31 mouse cellular contexts compared by ENCODE assay signal in genomic region chr12:76297830-76298229, GRCm38 (mm10). TPM values are rescaled to one million over a fixed set of nuclear protein-coding genes. Genes with fewer than 3 reads are reported as not detected.
DNase-seq lines count a peak whose midpoint lies in the region; ATAC-seq and TF ChIP-seq lines count a peak whose summit lies in the region.
"Had no signal": no experiment of that assay in that cellular context is flagged by ENCODE, and none has a peak within 500 bp of the region (broad histone marks: within the 10 kb centered on the region; RNA-seq: fewer than 3 reads in every experiment).

No protein-coding gene starts in this region.

- intact Hi-C loops in heart, adult 2 months (cut with DNase I): no loop called here

- TF ChIP-seq POLR2A in heart, adult 2 months (IDR thresholded peaks at IDR 0.05; ENCODE audit: insufficient read depth, low read depth, low read length): no peak

- DNase-seq in forebrain, embryonic 14.5 days (ENCODE audit: low spot score): peak; percentile 62
- DNase-seq in forebrain, postnatal 0 days: no peak
- no peak for DNase-seq in layer of hippocampus, adult 2 months (ENCODE audit: low spot score in 2 of 2)
- DNase-seq in layer of hippocampus, postnatal 10 days (ENCODE audit: low spot score in 2 of 2): no peak
- DNase-seq in lung, postnatal 0 days (ENCODE audit: low spot score): no peak
- no peak for DNase-seq in lung, postnatal 14 days
- DNase-seq in heart, adult 2 months: no peak
- DNase-seq: adrenal gland, postnatal 10 days; adrenal gland, postnatal 36 days; B cell, adult 2 months; cerebellum, adult 11-12 months; cerebellum, adult 8-10 months; cerebellum, postnatal 10 days; gastrocnemius, postnatal 25 days; heart, adult 18-20 months; heart, postnatal 14 days; heart, postnatal 4 days had no signal

- no peaks in the 10 kb centered on the region for H3K79me2 ChIP-seq in heart, adult 2 months (replicated peaks; ENCODE audit: control insufficient read depth, insufficient read depth, low read length)

- H3K36me3 ChIP-seq in forebrain, embryonic 14.5 days (ENCODE audit: control insufficient read depth, insufficient read depth, low read length): peaks cover 43% of the 10 kb centered on the region
- H3K36me3 ChIP-seq in forebrain, postnatal 0 days (ENCODE audit: insufficient read depth): peaks cover 37% of the 10 kb centered on the region
- peaks cover 4% of the 10 kb centered on the region; the same call in 1 of the 2 replicates for H3K36me3 ChIP-seq in lung, postnatal 0 days (ENCODE audit: insufficient read depth, low read length)
- peaks cover 7% of the 10 kb centered on the region; the same call in 1 of the 2 replicates for H3K36me3 ChIP-seq in heart, adult 2 months (ENCODE audit: control insufficient read depth, insufficient read depth, low read length)

- no peak overlapping the region for H3K27ac ChIP-seq in forebrain, embryonic 14.5 days (ENCODE audit: low read depth, low read length)
- H3K27ac ChIP-seq in forebrain, postnatal 0 days (ENCODE audit: low read depth, low read length): no peak overlapping the region
- peak overlapping the region; percentile 51; the same call in 1 of the 2 replicates for H3K27ac ChIP-seq in layer of hippocampus, adult 2 months
- H3K27ac ChIP-seq in lung, postnatal 0 days (ENCODE audit: low read length): peak overlapping the region; percentile 68; the same call in 1 of the 2 replicates
- no peak overlapping the region; the same call in 1 of the 2 replicates for H3K27ac ChIP-seq in heart, adult 2 months
- H3K27ac ChIP-seq: heart, embryonic 10.5 days; heart, embryonic 13.5 days; hindbrain, embryonic 14.5 days; hindbrain, postnatal 0 days had no signal

- no peak overlapping the region for H3K4me3 ChIP-seq in forebrain, embryonic 14.5 days (ENCODE audit: low read depth, low read length)
- H3K4me3 ChIP-seq in forebrain, postnatal 0 days (ENCODE audit: low read depth, low read length): no peak overlapping the region
- H3K4me3 ChIP-seq in layer of hippocampus, adult 2 months: no peak overlapping the region
- H3K4me3 ChIP-seq in lung, postnatal 0 days (ENCODE audit: low read depth, low read length): no peak overlapping the region
- H3K4me3 ChIP-seq in heart, adult 2 months: no peak overlapping the region
- H3K4me3 ChIP-seq: heart, embryonic 10.5 days; heart, embryonic 13.5 days had no signal

- H3K4me1 ChIP-seq in forebrain, embryonic 14.5 days (ENCODE audit: control insufficient read depth, insufficient read depth, low read length): no peaks in the 10 kb centered on the region
- no peaks in the 10 kb centered on the region for H3K4me1 ChIP-seq in forebrain, postnatal 0 days (ENCODE audit: insufficient read depth)
- H3K4me1 ChIP-seq in lung, postnatal 0 days (ENCODE audit: insufficient read depth, low read depth, low read length): peaks cover 8% of the 10 kb centered on the region
- peaks cover 2% of the 10 kb centered on the region; the same call in 1 of the 2 replicates for H3K4me1 ChIP-seq in heart, adult 2 months (ENCODE audit: control insufficient read depth, insufficient read depth, low read length)

- 62% methylated on average over 5 of the region's 5 CpGs for WGBS in forebrain, embryonic 14.5 days
- 43% methylated on average over 5 of the region's 5 CpGs for WGBS in forebrain, postnatal 0 days
- 87% methylated on average over 5 of the region's 5 CpGs for WGBS in lung, postnatal 0 days
- 82% methylated on average over 5 of the region's 5 CpGs for WGBS in heart, adult 2 months

- no peak for TF ChIP-seq EP300 in lung, postnatal 0 days (IDR thresholded peaks at IDR 0.05)
- TF ChIP-seq EP300 in heart, adult 2 months (IDR thresholded peaks at IDR 0.05; ENCODE audit: insufficient read depth, low read depth, low read length): no peak

- ATAC-seq in forebrain, embryonic 14.5 days: peak; percentile 62
- no peak for ATAC-seq in forebrain, postnatal 0 days
- ATAC-seq in lung, postnatal 0 days: no peak
- ATAC-seq: hindbrain, postnatal 0 days; inflammation-experienced regulatory T-cells, adult 6 months; intestine, embryonic 16.5 days; Patski had no signal

- H3K4me2 ChIP-seq in forebrain, embryonic 14.5 days (ENCODE audit: low read length): no peak overlapping the region
- no peak overlapping the region for H3K4me2 ChIP-seq in forebrain, postnatal 0 days (ENCODE audit: low read depth)
- H3K4me2 ChIP-seq in lung, postnatal 0 days (replicated peaks; ENCODE audit: low read depth, low read length): no peak overlapping the region
- H3K4me2 ChIP-seq: heart, embryonic 13.5 days; hindbrain, embryonic 14.5 days had no signal

- TF ChIP-seq CTCF in forebrain, postnatal 0 days (IDR thresholded peaks at IDR 0.05; ENCODE audit: low read depth): no peak
- TF ChIP-seq CTCF in layer of hippocampus, adult 2 months (conservative IDR thresholded peaks at IDR 0.05): no peak
- TF ChIP-seq CTCF in lung, postnatal 0 days (IDR thresholded peaks at IDR 0.05): no peak
- no peak for TF ChIP-seq CTCF in heart, adult 2 months (IDR thresholded peaks at IDR 0.05)

- H3K27me3 ChIP-seq in forebrain, embryonic 14.5 days (replicated peaks; ENCODE audit: control insufficient read depth, insufficient read depth, low read length): no peaks in the 10 kb centered on the region
- H3K27me3 ChIP-seq in forebrain, postnatal 0 days (ENCODE audit: insufficient read depth, low read length): no peaks in the 10 kb centered on the region
- H3K27me3 ChIP-seq in lung, postnatal 0 days (replicated peaks; ENCODE audit: insufficient read depth, low read length): no peaks in the 10 kb centered on the region
- H3K27me3 ChIP-seq in heart, adult 2 months (ENCODE audit: control insufficient read depth, insufficient read depth, low read length): no peaks in the 10 kb centered on the region
- H3K27me3 ChIP-seq: CH12.LX; heart, embryonic 13.5 days; Patski had no signal

- H3K9me3 ChIP-seq in forebrain, embryonic 14.5 days (replicated peaks; ENCODE audit: control insufficient read depth, low read length): no peaks in the 10 kb centered on the region
- H3K9me3 ChIP-seq in forebrain, postnatal 0 days (ENCODE audit: low read length): no peaks in the 10 kb centered on the region
- H3K9me3 ChIP-seq in lung, postnatal 0 days (ENCODE audit: low read length): no peaks in the 10 kb centered on the region
- H3K9me3 ChIP-seq: G1E; heart, embryonic 10.5 days; heart, embryonic 13.5 days had no signal

- no peak overlapping the region for H3K9ac ChIP-seq in forebrain, embryonic 14.5 days (ENCODE audit: low read length)
- H3K9ac ChIP-seq in forebrain, postnatal 0 days: no peak overlapping the region
- H3K9ac ChIP-seq in lung, postnatal 0 days (replicated peaks; ENCODE audit: low read depth): no peak overlapping the region
- no peak overlapping the region for H3K9ac ChIP-seq in heart, adult 2 months (ENCODE audit: low read depth, low read length)
- H3K9ac ChIP-seq: heart, embryonic 13.5 days; hindbrain, embryonic 14.5 days had no signal

RNA-seq across cellular contexts. Expression of gene Akap5, which starts 26.9 kb away (rescaled TPM):
- polyA plus RNA-seq in forebrain, embryonic 14.5 days (2014; fragmentation: Nextera tagmentation; extraction: Ambion mirVana): 3.0 and 4.4 TPM in 2 replicates
- 18.9 and 24.7 TPM in 2 replicates for total RNA-seq in forebrain, postnatal 0 days (2014; rRNA removed)
- 5.3 and 11.0 TPM in 2 replicates for polyA plus RNA-seq in forebrain, postnatal 0 days (2015; fragmentation: Nextera tagmentation; extraction: Ambion mirVana)
- 10 to 100 TPM; 61.5 to 63.0 TPM for total RNA-seq in layer of hippocampus, adult 2 months (2021)
- 10 to 100 TPM; 48.9 to 52.7 TPM for total RNA-seq in layer of hippocampus, postnatal 10 days (2021)
- 84.2 and 108 TPM in 2 replicates for polyA plus RNA-seq in lung, postnatal 0 days (2015; fragmentation: Nextera tagmentation; extraction: Ambion mirVana)
- 1 to 10 TPM; 1.0 to 1.7 TPM for total RNA-seq in heart, adult 2 months (2021)
- polyA plus RNA-seq in heart, adult 2 months (2012; rRNA removed): 1.1 and 2.3 TPM in 2 replicates

RNA-seq across cellular contexts. Expression of gene Mthfd1, which starts 42.7 kb away (rescaled TPM):
- 41.3 and 43.2 TPM in 2 replicates for polyA plus RNA-seq in forebrain, embryonic 14.5 days (2014; fragmentation: Nextera tagmentation; extraction: Ambion mirVana)
- 22.8 and 26.2 TPM in 2 replicates for total RNA-seq in forebrain, postnatal 0 days (2014; rRNA removed)
- 19.1 and 25.2 TPM in 2 replicates for polyA plus RNA-seq in forebrain, postnatal 0 days (2015; fragmentation: Nextera tagmentation; extraction: Ambion mirVana)
- total RNA-seq in layer of hippocampus, adult 2 months (2021): 10 to 100 TPM; 42.6 to 47.5 TPM
- 10 to 100 TPM; 40.6 to 44.0 TPM for total RNA-seq in layer of hippocampus, postnatal 10 days (2021)
- polyA plus RNA-seq in lung, postnatal 0 days (2015; fragmentation: Nextera tagmentation; extraction: Ambion mirVana): 105 and 111 TPM in 2 replicates
- total RNA-seq in heart, adult 2 months (2021): 10 to 100 TPM; 27.4 to 30.2 TPM
- 16.9 and 25.6 TPM in 2 replicates for polyA plus RNA-seq in heart, adult 2 months (2012; rRNA removed)

RNA-seq across cellular contexts. Expression of gene Tex21, which starts 51.3 kb away (rescaled TPM):
- polyA plus RNA-seq in forebrain, embryonic 14.5 days (2014; fragmentation: Nextera tagmentation; extraction: Ambion mirVana): not detected in 2 replicates
- not detected in 2 replicates for total RNA-seq in forebrain, postnatal 0 days (2014; rRNA removed)
- polyA plus RNA-seq in forebrain, postnatal 0 days (2015; fragmentation: Nextera tagmentation; extraction: Ambion mirVana): not detected in 2 replicates
- total RNA-seq in layer of hippocampus, adult 2 months (2021): not detected
- total RNA-seq in layer of hippocampus, postnatal 10 days (2021): not detected
- polyA plus RNA-seq in lung, postnatal 0 days (2015; fragmentation: Nextera tagmentation; extraction: Ambion mirVana): not detected in 2 replicates
- not detected for total RNA-seq in heart, adult 2 months (2021)
- polyA plus RNA-seq in heart, adult 2 months (2012; rRNA removed): not detected in 2 replicates
- total RNA-seq: adrenal gland, adult 18-20 months; adrenal gland, postnatal 10 days; adrenal gland, postnatal 36 days; gastrocnemius, adult 8-10 months; gastrocnemius, postnatal 25 days; heart, adult 18-20 months; heart, postnatal 14 days; heart, postnatal 4 days; hindbrain, postnatal 0 days had no signal
- polyA plus RNA-seq: embryonic facial prominence, embryonic 11.5 days; heart, embryonic 16.5 days; hindbrain, embryonic 11.5 days; hindbrain, postnatal 0 days; inflammation-experienced regulatory T-cells, adult 6 months; Patski had no signal

Comparison
In these comparisons a context has a peak if more than half of its experiments do, and no peak if none do; other contexts are left out.
1. H3K27ac ChIP-seq: peak in layer of hippocampus, adult 2 months (single experiment) and lung, postnatal 0 days (single experiment); none in forebrain, embryonic 14.5 days (single experiment), forebrain, postnatal 0 days (single experiment) and heart, adult 2 months (single experiment).